Mouse (Mus musculus) frontal cortex, postnatal 25 days (tissue): ENCODE measurements around the gene Capns2.

Experiments
- DNase-seq, 2 experiments: peaks; one replicate each; pipeline ENCODE4 v3.0.0; 2022; ENCODE audit warnings: low spot score in 2 of 2

Gene Capns2

GRCm38 (mm10) chr8:92903488-92904135, 2.4 kb downstream of the Capns2 start:
- no peak for DNase-seq

- DNase-seq: no peak
These were observed 5.3 kb downstream of the Capns2 start for GRCm38 (mm10) chr8:92906553-92906952.

- no peak for DNase-seq
These were observed 7.2 kb downstream of the Capns2 start for GRCm38 (mm10) chr8:92908448-92908847.

- no peak for DNase-seq
These were observed 10.3 kb downstream of the Capns2 start for GRCm38 (mm10) chr8:92911477-92911876.

- no peak for DNase-seq
These were observed 12.2 kb downstream of the Capns2 start for GRCm38 (mm10) chr8:92913396-92913795.

- no peak for DNase-seq
These were observed 14.9 kb downstream of the Capns2 start for GRCm38 (mm10) chr8:92916082-92916481.

GRCm38 (mm10) chr8:92921768-92922167, 20.6 kb downstream of the Capns2 start:
- DNase-seq: no peak

GRCm38 (mm10) chr8:92928986-92929385, 27.8 kb downstream of the Capns2 start:
- DNase-seq: no peak

- DNase-seq: no peak
These were observed 36.8 kb downstream of the Capns2 start for GRCm38 (mm10) chr8:92938056-92938455.

- no peak for DNase-seq
These were observed 47.9 kb downstream of the Capns2 start for GRCm38 (mm10) chr8:92949071-92949470.

- DNase-seq: no peak
These were observed 49.6 kb downstream of the Capns2 start for GRCm38 (mm10) chr8:92950639-92951371.
